Mouse (Mus musculus) hindbrain, embryonic 14.5 days (tissue): ENCODE results near the gene Acsf2. TPM values are rescaled to one million over a fixed set of nuclear protein-coding genes. Genes with fewer than 3 reads are reported as not detected.

Experiments used
- ATAC-seq: fragments of 200-750 bp; cut with Nextera tagmentation; 2 replicates; pipeline ENCODE4 v1.8.0; 2017; ENCODE audit warnings: moderate number of reproducible peaks, mild to moderate bottlenecking, moderate TSS enrichment, moderate library complexity; ENCODE audit not compliant: low FRiP score
- DNase-seq: peaks from one replicate; pipeline ENCODE4 v3.0.0-alpha.2; 2015; ENCODE audit warnings: low spot score
- H3K27ac ChIP-seq: fragments of 300-500 bp; sonication (generic); 2 replicates; pipeline ENCODE4 v1.5.1; 2014; ENCODE audit warnings: mild to moderate bottlenecking, moderate library complexity
- H3K27me3 ChIP-seq: fragments of 300-500 bp; sonication (generic); 2 replicates; pipeline ENCODE4 v1.6.1; 2014; ENCODE audit warnings: mild to moderate bottlenecking, low read length, mixed read lengths; ENCODE audit not compliant: control insufficient read depth, insufficient read depth
- H3K36me3 ChIP-seq: fragments of 300-500 bp; sonication (generic); replicated peaks from 2 replicates; pipeline ENCODE4 v1.6.1; 2014; ENCODE audit not compliant: control insufficient read depth, insufficient read depth
- H3K4me1 ChIP-seq: fragments of 300-500 bp; sonication (generic); replicated peaks from 2 replicates; pipeline ENCODE4 v1.6.1; 2014; ENCODE audit warnings: antibody characterized with exemption, low read length, mixed read lengths; ENCODE audit not compliant: control insufficient read depth, insufficient read depth
- H3K4me2 ChIP-seq: fragments of 300-500 bp; sonication (generic); replicated peaks from 2 replicates; pipeline ENCODE4 v1.6.1; 2014; ENCODE audit warnings: mild to moderate bottlenecking, moderate library complexity
- H3K4me3 ChIP-seq: fragments of 300-500 bp; sonication (generic); replicated peaks from 2 replicates; pipeline ENCODE4 v1.5.1; 2014; ENCODE audit warnings: mild to moderate bottlenecking, low read length
- H3K9ac ChIP-seq: fragments of 300-500 bp; sonication (generic); 2 replicates; pipeline ENCODE4 v1.6.1; 2014
- H3K9me3 ChIP-seq: fragments of 300-500 bp; sonication (generic); 2 replicates; pipeline ENCODE4 v1.6.1; 2016; ENCODE audit warnings: low read length; ENCODE audit not compliant: control insufficient read depth
- WGBS: fragments of 180-500 bp; shearing (Covaris S2); extraction: QIAGEN DNeasy Blood & Tissue Kit; methylation state at CpG from one replicate; pipeline ENCODE4 v1.1.7; 2014; 5-methylcytosine and 5-hydroxymethylcytosine counted together
- polyA plus RNA-seq: library from polyadenylated mRNA; unstranded; fragments of >200 nt; fragmentation: Nextera tagmentation; extraction: Ambion mirVana; gene quantifications from 2 replicates; pipeline ENCODE4 v1.2.1, GENCODE M21; 2014

Acsf2 gene
- polyA plus RNA-seq, 1 experiment from 2014 or later = 2.1 TPM

DNA sequence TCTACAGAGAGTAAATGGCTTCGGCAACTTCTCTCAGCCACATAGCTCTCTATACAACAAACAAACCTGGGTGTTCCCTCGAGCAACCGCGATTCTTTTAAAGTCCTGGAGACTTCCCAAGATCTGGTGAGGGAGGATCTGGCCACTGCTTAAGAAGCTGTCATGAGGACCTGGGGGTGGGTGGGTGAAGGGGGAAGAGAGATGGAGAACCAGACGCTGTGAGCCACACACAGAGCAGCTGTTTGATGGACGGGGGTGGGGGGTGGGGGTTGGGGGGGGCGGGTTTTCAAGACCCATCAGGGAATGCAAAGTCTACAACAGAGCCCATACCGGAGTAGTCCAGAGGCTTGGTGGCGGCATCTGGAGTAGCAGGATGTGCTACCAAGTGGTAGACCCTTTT, 88.2 kb downstream of the Acsf2 start:
- Histone ChIP-seq H3K27ac (no peak overlapping the region), H3K4me3 (no peak overlapping the region), H3K4me2 (no peak overlapping the region), H3K9ac (no peak overlapping the region), H3K4me1 (no peaks in the 10 kb centered on the region), H3K36me3 (no peaks in the 10 kb centered on the region), H3K9me3 (no peaks in the 10 kb centered on the region), H3K27me3 (no peaks in the 10 kb centered on the region)
- DNase-seq (no peak), ATAC-seq (no peak)
- WGBS = 63% methylated on average over 9 of the region's 9 CpGs

DNA sequence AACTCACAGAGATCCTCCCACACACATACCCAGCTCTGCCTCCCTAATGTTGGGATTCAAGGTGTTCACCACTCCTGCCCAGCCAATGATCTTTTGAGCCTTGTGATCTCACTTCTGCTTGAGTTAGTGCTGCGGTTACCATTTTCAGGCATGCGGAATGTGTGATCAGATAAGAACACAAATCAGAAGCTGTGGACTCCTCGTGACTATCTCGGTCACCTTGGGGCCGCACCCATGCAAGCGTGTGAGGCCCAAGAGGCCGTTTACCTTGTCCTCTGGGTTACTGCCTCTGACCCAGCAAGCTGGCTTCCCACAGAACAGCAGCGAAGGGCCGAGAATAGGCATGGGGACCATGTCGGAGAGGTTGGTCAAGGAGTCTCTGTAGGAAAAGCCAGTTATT, 92.7 kb downstream of the Acsf2 start:
- Histone ChIP-seq H3K4me3 (no peak overlapping the region), H3K9ac (no peak overlapping the region), H3K4me1 (no peaks in the 10 kb centered on the region), H3K27me3 (no peaks in the 10 kb centered on the region), H3K4me2 (no peak overlapping the region), H3K27ac (no peak overlapping the region), H3K36me3 (no peaks in the 10 kb centered on the region), H3K9me3 (no peaks in the 10 kb centered on the region)
- no peak for DNase-seq
- WGBS = 94% methylated on average over 10 of the region's 10 CpGs
- no peak for ATAC-seq

Other genes starting within 250 kb of the Acsf2 start
- 0.85 and 1.1 TPM in 2 replicates for gene Abcc3, start 208.9 kb downstream of the Acsf2 start, polyA plus RNA-seq
- 18.6 and 22.8 TPM in 2 replicates for gene Cacna1g, start 127.7 kb downstream of the Acsf2 start, polyA plus RNA-seq
- 0.33 and 1.3 TPM in 2 replicates for gene Spata20, start 115.7 kb downstream of the Acsf2 start, polyA plus RNA-seq
- 1.6 and 2.0 TPM in 2 replicates for gene Epn3, start 101.9 kb downstream of the Acsf2 start, polyA plus RNA-seq
- 3.3 and 5.1 TPM in 2 replicates for gene Mycbpap, start 80.1 kb downstream of the Acsf2 start, polyA plus RNA-seq
- gene Rsad1, start 52.6 kb downstream of the Acsf2 start, polyA plus RNA-seq = 6.5 and 7.5 TPM in 2 replicates
- 0.15 and 0.37 TPM in 2 replicates for gene Chad, start 36.8 kb downstream of the Acsf2 start, polyA plus RNA-seq
- 132 and 139 TPM in 2 replicates for gene Lrrc59, start 27.9 kb upstream of the Acsf2 start, polyA plus RNA-seq
- 118 and 140 TPM in 2 replicates for gene Mrpl27, start 51.9 kb upstream of the Acsf2 start, polyA plus RNA-seq
- 3.1 and 4.2 TPM in 2 replicates for gene Eme1, start 52.1 kb upstream of the Acsf2 start, polyA plus RNA-seq
- gene Xylt2, start 75.6 kb upstream of the Acsf2 start, polyA plus RNA-seq = 13.2 and 14.8 TPM in 2 replicates
- 0.27 TPM in 1 of 2 replicates, not detected in the other for gene Gm11541, start 102.6 kb upstream of the Acsf2 start, polyA plus RNA-seq
- gene Cdc34b, start 139.9 kb upstream of the Acsf2 start, polyA plus RNA-seq = not detected in 2 replicates
- gene Tmem92, start 180.8 kb upstream of the Acsf2 start, polyA plus RNA-seq = not detected in 2 replicates